Mouse (Mus musculus) embryo, embryonic 10 days (tissue): ENCODE measurements around the gene Ints3.
A peak's percentile ranks its signal among the peaks of the same experiment; 100 is the strongest.

Experiments used
- DNase-seq: peaks from one replicate; pipeline ENCODE4 v3.0.0-alpha.2; 2015; ENCODE audit warnings: low spot score

The Ints3 gene

GRCm38 (mm10) chr3:90391004-90391403 is 42.4 kb downstream of the Ints3 start:
- no peak for DNase-seq

DNA sequence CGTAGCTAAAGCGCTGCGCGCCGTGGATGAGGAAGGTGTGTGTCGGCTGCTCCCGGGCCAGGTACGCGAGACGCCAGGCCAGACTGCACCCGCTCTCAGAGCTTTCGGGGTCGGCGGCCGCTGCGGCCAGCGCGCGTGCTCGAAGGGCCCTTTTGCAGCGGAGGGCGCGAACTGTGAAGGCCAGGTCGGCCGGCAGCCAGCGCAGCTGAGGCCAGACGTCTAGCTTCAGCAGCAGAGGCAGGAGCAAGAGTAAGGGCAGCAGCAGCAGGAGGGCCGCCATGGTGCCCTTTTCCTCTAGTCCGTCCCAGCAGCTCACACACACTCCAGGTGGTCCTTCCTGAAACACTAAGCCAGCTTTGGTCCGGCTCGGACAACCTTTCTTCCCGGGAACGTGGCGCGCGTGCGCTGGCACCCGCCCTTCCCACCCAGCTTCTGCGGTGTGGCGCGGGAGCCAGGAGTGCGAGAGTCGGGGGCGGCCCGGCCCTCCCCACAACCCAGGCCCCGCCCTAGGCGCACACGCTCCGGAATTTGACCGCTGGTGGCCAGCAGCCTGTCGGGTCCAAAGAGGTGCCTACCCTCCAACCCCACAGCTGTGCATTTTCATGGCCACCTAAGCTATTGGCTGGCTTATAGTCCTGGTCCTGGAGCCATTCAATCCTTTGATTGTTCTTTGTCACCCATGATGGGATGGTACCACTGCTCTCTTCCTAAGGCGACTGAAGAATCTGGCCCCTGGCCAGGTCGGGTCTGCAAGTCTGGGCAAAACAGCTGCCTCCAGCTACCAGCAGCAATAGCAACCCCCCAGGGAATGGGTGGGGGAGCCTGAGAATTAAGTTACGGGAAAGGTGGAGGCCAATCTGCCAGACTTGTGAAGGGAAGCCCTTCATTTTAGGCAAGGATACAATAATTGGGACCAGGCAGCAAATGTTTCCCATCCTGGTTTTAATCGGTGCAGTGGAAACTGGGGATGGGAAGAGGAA is 43.6 kb downstream of the Ints3 start, which contains the start of gene Slc27a3:
Gene Slc27a3, minus strand, starts transcription at position 428 of the 980 bp plus-strand sequence.
- DNase-seq: peak; percentile 80

GRCm38 (mm10) chr3:90388726-90389510 is 44.5 kb downstream of the Ints3 start:
- DNase-seq: peak; percentile 78

DNA sequence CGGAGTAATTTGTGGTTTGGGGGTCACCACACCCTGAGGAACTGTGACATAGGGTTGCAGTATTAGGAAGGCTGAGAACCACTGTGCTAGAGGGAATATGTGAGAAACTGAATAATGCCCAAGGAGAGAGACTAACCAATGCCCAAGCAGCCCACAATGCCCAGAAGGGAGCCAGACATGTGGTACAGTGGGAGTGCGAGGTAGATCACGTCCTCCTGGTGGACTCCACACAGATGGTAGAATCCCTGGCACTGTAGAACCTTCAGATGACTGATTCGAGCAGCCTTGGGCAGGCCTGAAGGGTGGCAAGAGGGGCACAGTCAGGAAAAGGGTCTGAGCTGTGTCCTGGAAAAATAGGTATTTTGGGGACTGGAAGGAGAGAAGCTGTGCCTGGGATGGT is 45.2 kb downstream of the Ints3 start:
- no peak for DNase-seq

GRCm38 (mm10) chr3:90387483-90387882 is 45.9 kb downstream of the Ints3 start:
- no peak for DNase-seq

DNA sequence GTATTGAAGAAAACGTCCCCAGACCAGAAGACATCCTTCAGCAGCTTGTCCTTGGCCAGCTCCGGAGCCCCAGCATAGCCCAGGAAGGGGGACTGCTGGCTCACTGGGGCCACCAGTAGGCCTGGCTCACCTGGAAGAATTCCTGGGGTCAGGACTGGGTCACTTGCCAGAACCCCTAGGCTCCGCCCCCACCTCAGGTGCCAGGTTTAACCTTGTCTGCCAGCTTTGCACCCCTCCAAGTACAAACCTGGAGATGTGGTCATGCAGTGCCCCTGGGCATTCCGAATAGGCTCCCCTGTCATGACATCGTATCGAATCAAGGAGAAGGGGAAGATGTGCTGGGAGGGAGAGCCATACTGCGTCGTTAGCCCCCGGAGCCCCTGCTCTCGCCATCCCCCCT is 46.6 kb downstream of the Ints3 start:
- no peak for DNase-seq

DNA sequence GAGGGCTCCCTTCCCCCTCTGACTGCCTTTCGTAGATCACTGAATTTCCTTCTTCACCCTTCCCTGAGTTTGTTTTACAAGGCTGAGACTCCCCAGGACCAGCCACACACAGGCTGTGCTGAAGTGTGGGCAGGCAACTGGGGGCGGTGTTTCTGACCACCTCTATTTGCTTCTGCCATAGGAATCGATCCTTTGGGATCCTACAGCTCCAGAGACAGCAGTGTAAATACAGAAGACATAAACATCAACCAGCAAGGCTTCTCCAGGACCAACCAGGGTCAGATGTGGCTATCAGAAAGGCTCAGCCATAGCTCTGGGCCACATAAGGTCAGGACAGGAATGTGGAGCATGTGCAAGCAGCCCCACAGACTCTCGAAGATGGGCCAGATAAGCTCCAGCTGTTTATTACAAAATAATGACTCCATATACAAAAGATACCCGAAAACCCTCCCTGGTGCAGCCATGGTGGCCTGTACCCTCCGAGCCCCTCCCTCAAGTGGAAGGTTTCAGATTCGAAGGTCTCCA is 48.5 kb downstream of the Ints3 start:
- DNase-seq: peak; percentile 36

- no peak for DNase-seq
Observed at GRCm38 (mm10) chr3:90383690-90384089, 49.7 kb downstream of the Ints3 start.

DNA sequence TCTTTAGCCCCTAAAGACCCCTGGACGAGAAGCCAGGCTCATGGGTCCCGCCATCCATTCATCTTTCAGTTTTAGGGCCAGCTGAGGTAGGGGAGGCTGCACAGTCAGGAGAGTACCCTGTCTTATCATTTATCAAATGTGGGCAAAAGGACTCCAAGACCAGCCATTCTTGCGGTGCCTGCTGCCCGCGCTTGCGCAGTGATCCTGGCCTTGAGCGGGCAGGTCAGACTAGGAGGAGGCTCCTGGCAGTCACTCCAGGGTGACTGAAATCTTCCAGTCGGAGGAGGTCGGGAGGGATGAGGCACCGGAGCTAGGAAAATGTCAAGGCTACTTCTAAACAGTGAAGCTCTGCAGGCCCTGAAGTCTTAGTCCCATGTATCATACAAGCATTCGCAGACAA is 51.7 kb downstream of the Ints3 start:
- no peak for DNase-seq

DNA sequence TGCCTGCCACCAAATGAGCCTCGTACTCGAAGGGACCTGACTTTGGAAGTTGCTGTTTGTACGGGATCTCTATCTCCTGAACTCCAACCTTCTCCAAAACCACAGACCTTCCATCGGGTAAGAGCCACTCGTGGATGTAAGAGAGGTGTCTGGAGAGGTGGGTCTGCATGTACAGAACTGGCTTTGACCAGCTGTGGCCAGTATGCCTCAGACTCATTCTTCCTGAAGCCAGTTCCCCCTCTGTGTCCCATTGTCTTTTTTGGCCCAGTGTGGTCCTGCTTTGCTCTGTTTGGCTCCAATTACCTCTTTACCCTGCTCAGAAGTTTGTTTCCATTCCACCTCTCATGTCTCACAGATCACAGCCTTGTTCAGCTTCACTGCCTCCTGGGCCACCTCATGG is 54.9 kb downstream of the Ints3 start:
- DNase-seq: no peak

DNA sequence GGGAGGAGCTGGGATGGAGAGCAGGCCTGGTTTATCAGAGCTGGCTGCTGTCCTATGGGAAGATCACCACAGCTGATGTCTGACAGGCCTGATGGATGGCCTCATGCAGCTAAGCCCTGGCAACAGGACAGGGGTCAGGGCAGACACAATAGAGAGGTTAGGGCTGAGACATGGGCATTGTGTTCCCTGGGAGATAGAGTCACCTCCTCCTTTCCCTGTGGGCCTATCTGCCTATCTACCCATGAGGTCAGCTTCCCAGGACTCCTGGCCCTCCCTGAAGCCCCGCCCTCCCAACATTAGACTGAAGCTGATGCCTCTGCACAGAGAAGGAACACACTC is 57.2 kb downstream of the Ints3 start:
- DNase-seq: peak; percentile 88

DNA sequence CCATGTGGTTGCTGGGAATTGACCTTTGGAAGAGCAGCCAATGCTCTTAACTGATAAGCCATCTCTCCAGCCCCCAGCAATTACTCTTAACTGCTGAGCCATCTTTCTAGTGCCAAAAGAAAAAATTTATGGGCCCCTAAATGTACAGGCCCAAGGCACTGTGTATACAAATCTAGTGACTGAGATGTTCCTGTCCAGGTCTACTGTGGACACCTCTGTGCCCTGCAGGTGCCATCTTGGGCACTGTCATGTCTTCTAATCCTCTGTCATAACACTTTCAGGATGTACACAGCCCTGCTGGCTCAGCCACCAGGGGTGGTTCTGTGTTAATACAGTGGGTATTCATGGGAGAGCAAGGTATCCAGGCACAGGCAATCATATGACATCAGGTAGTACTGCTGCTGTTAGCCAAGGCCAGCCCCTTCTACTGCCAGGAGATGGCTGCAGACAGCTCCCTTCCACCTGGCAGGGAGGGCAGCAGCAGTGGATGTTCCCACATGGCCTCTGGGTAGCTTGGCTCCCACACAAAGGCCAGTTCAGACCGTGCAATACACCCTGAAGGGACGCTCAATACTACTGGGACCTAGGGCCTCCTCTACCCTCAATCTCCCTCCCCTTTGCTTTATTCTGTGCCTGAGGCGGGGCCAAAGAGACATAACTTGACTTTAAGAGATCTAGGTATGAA is 57.7 kb downstream of the Ints3 start:
- no peak for DNase-seq

GRCm38 (mm10) chr3:90374368-90374767 is 59.1 kb downstream of the Ints3 start:
- DNase-seq: no peak

DNA sequence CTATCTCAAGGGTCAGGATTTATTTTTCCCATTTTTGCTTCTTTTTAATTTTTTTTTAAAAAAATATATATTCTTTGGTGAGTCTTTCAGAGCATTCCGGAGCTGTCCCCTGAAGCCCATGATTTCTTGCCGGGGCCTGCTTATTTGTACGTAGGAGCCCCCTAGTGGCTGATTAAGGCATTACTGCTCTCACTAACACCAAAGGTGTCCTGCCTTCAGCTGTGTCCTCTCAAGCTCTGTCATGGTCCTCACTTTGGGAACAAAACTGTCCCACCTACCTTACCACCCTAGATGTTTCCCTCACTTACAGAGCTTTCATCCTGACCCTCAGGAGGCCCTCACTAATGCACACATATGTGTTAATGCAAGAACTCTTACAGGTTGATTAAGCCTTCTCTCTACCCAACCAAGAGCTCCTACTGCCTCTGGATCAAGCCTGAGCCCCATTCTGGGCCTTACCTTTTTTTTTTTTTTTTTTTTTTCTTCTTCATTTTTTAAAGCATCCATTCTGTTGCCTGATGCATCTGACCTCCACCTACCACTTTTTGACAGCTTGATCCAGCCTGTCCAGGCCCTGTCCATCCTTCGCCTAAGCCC is 59.9 kb downstream of the Ints3 start:
- DNase-seq: peak; percentile 79

GRCm38 (mm10) chr3:90372817-90373216 is 60.6 kb downstream of the Ints3 start:
- DNase-seq: no peak

DNA sequence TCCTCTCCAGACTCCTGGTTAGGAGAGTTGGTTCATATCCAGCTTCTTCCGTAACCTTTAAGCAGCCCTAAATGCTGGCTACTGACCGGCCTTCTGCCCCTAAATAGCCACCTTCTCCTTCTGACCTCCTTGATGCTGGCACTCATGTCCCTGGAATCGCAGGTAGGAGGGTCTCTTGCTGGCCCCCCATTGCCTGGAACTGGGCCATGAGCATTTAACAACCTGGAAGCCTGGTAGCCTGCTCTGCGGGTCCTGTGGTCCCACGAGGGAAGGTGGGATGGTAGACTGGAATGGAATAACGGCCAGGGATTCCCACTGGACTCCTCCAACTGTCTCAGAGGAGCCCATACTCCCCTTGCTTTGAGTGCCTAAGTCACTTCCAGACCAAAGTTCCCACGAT is 61.6 kb downstream of the Ints3 start:
- DNase-seq: no peak

DNA sequence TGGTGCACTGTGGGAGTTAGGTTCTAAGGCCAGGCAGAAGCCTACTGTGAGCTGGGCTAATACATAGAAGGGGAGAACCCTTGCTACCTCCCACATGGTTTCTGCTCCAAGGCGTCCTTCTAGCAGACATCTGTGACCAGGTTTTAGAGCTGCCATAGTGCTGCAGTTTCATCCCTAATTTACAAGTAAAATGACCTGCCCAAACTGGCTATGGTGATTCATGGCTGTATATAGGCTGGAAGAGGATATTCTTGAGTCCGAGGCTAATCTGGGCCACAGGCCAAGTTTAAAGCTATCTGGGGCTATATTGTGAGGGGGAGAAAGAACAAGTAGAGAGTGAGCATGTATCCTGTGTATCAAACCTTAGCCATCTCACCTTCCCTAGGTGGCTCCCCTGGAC is 64.4 kb downstream of the Ints3 start:
- DNase-seq: no peak

DNA sequence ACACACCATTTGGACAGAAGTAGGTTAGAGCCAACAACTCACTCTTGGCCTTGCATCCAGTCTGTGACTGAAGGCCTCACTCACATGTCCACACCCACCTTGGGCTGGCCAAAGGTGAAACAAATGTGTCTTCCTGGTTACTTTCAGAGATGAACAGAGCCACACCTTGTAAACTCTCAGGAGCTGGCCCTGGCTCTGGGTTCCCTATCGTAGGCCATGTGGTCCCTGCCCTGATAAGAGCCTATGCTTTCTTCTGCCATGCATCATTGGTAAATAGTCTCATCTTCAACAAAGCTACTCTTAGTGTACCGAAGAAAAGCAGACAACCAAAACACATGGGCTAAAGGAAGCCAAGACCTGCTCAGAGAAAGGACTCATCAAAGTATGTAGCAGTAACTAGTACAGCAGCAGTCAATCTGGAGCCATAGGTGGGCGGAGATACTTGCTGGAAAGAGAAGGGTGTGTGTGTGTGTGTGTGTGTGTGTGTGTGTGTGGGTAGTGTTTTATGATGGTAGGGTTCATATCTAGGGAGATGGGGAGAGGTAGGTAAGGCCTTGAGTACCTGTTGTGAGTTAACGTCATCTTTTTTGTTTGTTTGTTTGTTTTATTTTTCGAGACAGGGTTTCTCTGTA is 66.3 kb downstream of the Ints3 start:
- DNase-seq: no peak

DNA sequence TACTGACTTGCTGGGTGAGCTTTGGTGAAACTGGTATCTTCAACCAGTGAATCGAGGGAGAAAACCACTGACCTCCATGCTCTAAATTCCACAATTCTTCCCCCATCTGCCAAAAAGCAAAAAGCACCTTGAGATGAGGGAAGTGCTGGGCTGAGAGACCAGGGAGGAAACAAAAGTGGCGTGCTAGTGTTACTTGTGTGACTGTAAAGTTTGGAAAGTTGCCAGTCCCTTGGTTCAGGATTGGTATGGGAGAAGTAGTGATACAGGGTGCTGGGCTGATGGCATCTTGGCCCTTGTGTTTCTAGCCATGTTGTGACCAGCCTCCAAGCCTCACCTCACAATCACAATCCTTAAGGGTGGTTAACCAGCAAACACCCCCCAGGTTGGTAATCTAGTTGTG is 71.1 kb downstream of the Ints3 start:
- no peak for DNase-seq

DNA sequence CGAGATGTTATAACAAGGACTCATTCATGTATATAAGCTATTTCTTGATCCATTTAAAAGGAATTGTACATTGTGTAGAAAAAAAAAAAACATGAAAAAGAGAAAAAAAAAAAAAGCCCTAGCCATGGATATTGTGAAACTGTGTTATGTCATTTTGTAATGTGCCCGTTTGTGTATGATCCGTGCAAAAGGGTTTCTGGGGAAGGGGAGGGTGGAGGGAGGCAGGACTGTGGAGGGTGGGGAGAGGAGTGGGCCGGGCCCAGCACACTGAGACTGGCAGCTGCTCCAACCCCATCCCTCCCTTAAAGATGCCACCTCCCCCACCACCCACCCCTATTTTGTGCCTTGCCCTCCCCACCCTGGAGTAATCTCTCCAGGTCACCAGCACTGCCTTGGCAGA is 71.9 kb downstream of the Ints3 start:
- no peak for DNase-seq

GRCm38 (mm10) chr3:90359230-90359629 is 74.2 kb downstream of the Ints3 start:
- DNase-seq: no peak
